Mouse (Mus musculus): ENCODE data around the gene Lamb3.
"Not testable (repeated sequence)": the region's sequence is repeated elsewhere in the genome, so short reads cannot be mapped to it uniquely, and the experiment has no call there.

Lamb3 gene

DNA sequence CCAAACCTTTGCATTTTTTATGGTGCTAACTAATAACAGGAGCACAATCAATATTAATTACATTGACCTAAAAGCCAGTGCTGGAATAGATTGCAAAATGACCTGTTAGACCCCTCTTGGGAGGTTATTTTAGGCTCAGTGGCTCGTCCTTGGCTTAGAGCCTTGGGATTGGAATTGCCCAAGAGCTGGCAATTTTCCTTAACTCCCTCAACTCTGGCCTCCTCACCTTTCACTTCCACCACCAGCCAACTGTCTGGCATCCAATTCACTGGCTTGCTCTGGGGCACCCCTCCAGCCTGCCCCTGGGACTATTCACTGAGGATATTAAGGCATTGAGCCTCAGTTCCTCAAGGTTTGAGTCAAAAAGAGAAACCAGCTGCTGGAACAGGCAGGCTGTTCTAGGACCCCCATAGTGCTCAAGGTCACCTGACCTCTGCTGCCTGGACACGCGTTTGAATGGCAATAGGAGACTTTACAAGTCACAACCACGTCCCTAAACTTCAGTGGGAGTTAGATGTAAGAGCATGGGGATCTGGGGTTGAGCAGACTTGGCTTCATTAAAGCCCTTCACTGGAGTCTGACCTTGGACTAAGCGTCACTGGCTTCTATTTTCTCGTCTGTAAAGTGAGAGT, 71.0 kb downstream of the Lamb3 start:
- no peak for DNase-seq (ENCODE audit: low spot score)

DNA sequence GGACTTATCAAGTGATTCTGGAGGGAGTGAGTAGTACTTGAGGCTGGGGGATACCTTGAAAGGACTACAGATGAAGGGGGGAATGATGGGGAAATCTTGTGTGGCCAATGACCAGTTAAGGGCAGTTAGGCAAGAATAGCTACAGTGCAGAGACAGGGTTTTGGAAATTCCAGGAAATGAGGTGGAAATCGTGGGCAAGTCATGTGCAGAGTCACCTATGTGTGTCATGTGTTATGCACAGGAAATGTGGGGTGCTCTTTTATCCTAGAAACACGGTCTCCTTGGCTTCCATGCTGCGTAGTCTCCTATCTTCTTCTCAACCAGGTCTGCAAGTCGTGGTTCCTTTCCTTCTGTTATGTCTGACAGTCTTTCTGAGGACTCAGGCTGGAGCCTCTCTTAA, 72.0 kb downstream of the Lamb3 start:
- no peak for DNase-seq (ENCODE audit: low spot score)

GRCm38 (mm10) chr1:193281344-193281743, 73.8 kb downstream of the Lamb3 start:
- DNase-seq (ENCODE audit: low spot score) = no peak

DNA sequence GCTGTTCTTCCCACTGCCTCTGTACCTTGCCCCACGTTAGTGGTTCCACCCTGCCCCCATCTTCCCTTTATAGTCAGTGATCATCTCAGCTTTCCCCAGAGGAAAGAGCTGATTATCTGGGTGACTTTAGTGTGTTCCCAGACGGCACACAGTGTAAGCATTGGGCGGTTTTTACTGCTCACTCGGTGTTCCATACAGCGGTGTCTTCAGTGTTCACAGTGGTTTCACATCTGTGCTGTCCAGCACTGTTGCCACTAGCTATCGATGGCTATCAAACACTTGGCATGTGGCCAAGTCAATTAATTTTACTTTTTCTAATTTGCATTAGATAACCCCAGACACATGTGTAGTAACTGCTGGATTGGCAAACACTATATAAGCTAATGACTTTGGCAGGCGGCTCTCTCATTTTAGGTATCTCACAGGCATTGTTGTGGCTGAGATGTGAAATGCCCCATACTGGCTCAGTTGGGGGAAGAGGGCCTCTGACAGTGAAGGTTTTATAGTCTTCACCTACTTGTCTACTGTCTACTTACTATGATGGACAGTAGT, 76.8 kb downstream of the Lamb3 start:
- no peak for DNase-seq (ENCODE audit: low spot score)

GRCm38 (mm10) chr1:193285766-193286325, 78.3 kb downstream of the Lamb3 start:
- DNase-seq (ENCODE audit: low spot score) = not testable (repeated sequence)

GRCm38 (mm10) chr1:193287578-193287977, 80.1 kb downstream of the Lamb3 start:
- DNase-seq (ENCODE audit: low spot score) = no peak

DNA sequence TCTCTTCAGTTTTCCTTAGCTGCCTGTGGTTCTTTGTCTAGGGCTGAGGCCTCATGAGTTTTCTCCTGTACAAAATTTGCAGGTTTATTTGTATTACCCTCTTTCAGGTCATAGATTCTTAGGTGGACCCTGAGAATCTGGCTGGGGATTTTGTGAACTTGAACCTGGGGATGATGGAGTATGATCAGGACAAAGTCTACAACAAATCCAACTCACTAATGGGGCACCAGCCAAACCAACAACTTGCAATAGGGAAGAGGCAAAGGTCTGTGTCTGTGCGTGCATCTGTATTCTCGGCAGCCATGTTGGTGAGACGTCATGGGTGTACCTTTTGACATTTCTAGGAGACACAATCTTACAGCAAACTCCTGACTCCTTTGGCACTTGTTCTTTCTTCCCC, 81.6 kb downstream of the Lamb3 start:
- no peak for DNase-seq (ENCODE audit: low spot score)

DNA sequence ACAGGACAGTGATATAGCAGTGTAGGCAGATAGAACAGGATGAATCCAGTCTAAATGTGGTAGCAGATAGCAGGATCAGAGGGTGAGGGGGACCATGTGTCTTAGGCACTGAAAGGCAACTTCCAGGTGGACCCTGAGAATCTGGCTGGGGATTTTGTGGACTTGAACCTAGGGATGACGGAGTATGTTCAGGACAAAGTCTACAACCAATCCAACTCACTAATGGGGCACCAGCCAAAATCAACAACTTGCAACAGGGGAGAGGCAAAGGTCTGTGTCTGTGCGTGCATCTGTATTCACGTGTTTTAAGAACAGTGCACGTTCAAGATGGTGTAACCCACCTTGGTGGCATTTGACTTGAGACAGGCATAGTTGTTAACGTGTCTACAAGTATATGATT, 82.4 kb downstream of the Lamb3 start:
- no peak for DNase-seq (ENCODE audit: low spot score)

DNA sequence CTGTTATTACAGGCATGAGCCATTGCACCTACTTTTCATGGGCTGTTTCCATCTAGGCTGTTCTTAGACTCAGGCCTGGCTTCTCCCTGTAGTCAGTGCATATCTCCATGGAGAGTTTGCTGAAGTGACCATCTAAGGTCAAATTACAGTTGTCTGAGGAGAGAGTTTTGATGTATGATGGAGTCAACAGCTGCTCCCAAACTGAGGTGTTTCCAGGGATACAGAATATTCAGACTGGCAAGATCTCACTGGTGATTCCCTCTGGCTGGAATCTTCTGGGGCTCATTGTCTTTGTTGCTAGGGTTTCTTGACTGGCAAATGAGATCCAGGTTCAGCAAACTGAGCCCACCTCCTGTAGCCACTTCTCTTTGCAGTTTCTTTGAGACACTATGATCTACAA, 83.2 kb downstream of the Lamb3 start:
- DNase-seq (ENCODE audit: low spot score) = no peak

DNA sequence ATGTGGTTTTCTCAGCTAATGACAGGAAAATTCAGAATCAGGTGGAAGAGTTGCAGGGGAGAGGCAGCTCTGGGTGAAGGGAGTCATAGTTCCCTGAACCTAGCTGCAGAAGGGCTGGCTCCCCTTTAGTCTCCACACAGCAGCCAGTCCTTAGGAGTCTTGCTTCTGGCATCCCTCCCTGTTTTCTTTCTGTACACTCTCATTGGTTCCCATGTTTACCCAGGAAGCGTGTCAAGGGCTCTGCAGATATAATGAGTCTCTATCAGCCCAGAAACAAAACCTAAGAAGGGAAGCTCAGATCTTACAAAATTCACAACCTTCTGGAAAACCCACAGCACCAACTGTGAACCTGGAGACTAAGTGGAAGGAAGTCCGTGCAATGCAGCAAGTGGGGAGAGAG, 85.5 kb downstream of the Lamb3 start:
- DNase-seq (ENCODE audit: low spot score) = no peak

DNA sequence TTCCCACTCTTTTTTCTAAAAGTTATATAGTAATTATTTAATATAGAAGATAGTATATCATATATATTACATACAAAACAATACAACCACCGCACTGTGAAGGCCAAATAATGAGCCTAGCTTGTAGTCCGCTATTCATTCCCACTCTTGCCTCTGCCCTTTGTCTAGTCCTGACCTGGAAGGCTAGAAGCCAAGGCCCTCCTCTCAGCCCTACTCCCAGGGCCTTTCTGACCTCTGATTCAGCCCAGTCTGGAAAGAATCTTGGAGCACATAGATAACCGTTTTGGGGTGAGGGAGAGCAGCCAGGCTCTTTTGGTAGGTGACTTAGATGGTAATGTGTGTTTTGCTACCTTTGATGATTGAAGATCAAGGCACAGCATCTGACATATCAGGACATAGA, 86.4 kb downstream of the Lamb3 start:
- no peak for DNase-seq (ENCODE audit: low spot score)

- no peak for DNase-seq (ENCODE audit: low spot score)
Measured at GRCm38 (mm10) chr1:193295920-193296319, 88.4 kb downstream of the Lamb3 start.

GRCm38 (mm10) chr1:193298141-193298765, 90.8 kb downstream of the Lamb3 start:
- DNase-seq (ENCODE audit: low spot score) = no peak

- DNase-seq (ENCODE audit: low spot score) = no peak
Measured at GRCm38 (mm10) chr1:193299995-193300394, 92.5 kb downstream of the Lamb3 start.

DNA sequence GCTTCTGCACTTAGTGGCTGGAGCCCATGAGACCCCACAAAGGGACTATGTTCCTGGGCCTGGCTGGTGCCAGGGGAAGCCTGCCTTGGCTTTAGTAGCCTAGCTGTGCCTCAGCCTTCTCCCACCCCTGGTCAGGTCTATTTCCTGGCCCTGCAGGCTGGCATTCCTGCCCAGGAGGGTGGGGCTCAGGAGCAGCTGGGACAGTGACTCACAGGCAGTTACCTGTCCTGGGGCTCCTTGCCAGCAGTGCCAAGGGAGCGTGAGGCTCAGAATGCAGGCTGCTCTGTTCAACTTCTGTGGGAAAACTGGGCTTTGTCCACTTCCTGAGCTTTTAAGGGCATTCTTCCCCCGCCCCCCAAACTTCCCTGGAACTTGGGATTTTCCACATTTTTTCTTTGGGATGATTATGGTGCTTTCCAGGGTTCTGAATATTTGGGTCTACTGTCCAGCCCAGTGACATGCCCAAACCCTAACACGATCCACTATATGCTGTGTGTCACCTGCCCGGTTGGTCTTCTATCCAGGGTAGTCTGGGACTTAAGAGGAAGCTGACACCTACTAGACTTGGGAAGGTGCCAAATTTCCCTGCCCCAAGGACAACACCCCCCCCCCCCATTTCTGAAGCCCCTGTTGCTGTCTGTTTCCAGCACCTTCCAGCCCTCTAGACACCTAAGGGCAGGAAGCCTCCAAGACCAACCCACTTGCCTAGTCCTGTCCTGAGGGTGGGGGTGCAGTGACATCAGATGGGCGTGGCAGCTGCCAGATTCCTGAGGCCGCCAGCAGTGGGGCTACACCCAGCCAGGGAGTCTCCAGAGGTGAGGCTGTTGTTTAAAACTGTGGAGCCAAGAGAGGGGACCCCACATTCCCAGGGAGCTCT, 94.0 kb downstream of the Lamb3 start:
- no peak for DNase-seq (ENCODE audit: low spot score)

GRCm38 (mm10) chr1:193302093-193302405, 94.5 kb downstream of the Lamb3 start:
- DNase-seq (ENCODE audit: low spot score) = no peak

DNA sequence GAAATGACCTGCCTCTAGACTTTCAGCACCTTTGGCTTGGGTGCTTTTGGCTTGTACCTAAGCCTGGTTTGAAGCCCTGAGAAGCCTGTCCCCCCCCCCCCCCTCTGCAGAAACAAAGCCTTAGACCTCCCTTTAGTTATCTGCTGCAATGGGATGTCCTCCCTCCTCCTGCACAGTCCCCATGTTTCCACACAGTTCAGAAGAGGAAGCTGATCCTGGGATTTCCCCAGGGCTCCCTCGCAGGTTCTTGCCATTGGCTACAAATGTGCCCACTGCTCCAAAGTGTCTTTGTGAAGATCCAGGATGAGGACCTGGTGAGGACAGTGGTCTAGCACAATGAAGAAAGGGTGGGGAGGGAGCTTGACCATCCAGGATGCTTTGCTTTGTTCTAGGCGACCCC, 95.6 kb downstream of the Lamb3 start:
- no peak for DNase-seq (ENCODE audit: low spot score)

DNA sequence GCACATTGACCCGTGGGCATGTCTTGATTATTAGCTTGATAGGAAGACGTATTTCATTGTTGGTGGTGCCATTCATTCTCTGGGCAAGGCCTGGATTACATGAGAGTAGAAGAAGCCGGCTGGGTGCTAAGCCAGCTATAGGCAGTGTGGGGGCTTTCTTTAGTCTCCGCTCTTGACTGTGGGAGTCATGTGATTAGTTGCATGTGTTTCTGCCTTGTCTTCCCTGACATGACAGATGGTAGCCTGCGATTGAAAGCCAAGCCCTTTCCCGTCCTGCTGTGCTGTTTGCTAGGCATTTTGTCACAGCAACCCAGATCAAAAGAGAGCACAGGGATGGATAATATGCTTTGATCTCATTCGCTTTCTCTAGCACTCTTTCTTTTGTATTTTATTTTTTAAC, 97.9 kb downstream of the Lamb3 start:
- peak; percentile 74 for DNase-seq (ENCODE audit: low spot score)

DNA sequence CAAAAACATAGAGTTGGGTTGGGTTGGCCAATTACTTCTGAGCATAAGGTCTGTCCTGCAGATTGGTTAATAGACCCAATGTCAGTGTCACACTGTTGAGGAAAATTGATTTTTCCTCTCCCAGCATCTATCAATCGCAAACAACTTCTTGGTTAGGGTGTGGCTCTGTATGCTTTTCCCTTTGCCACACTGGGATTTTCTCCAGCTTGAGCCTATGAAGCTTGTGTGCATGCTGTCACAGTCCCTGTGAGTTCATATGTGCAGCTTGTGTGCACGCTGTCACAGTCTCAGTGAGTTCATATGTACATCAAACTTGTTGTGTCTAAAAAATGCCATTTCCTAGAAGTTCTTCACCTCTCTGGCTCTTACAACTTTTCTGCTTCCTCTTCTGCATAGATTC, 99.3 kb downstream of the Lamb3 start:
- no peak for DNase-seq (ENCODE audit: low spot score)

DNA sequence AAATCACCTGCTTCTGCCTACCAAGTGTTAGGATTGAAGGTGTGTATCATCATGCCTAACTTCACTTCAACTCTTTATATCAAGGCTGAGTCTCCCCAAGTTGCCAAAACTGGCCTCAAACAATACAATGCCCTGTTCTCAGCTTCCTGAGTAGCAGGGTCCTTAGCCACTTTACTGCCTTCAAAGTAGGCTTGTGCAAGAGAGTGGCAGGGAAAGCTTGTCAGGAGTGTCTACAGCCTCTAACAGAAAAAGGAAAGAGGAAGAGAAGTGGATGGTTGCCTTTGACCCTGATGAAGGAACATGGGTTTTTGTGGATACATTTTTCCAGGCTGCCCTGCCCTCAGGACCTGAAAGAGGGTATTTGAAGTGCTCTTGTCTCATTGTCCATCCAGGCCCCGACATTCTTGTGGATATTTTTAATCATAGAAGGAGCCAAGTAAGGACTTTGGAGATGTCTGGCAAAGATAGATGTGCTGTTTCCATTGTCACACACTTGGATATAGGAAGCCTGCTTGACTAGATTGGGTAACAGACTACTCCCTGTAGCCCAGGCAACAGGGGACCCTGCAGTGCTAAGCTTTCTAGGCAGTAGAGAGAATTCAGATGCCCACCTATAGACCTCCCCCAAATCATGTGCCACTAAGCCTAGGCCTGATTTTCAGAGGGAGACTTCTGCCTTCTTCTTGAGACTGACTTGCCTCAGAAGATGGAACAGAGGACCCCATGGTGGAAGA, 102.5 kb downstream of the Lamb3 start:
- DNase-seq (ENCODE audit: low spot score) = no peak

DNA sequence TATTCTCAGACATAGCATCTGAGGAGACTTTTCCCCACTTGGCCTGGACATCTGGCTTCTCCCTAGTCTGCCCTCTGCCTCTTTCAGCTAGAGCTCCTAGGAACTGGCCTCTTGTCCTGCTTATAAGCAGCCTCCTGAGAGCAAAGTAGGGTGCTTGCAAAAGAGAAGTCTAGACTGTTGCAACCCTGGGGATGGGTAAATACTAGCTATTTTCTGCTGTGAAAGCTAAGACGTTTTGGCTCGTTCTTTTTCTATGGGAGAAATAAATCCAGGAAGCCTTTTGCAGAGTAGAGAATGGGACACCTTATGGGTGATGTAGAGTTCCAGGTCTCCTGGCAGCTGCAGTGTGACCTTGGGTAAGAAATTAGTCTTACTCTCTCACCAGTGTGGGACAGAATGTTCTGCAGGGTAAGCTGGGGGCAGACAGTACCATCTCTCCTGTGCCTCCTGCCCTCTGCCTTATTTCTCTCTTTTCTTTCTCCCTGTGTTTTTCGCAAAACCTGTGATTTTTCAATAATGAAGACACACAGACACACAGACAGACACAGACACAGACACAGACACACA, 103.1 kb downstream of the Lamb3 start:
- DNase-seq (ENCODE audit: low spot score) = no peak

- no peak for DNase-seq (ENCODE audit: low spot score)
Measured at GRCm38 (mm10) chr1:193311596-193311995, 104.1 kb downstream of the Lamb3 start.

Measured in embryo, embryonic 10.5 days (tissue).